Mouse (Mus musculus): ENCODE measurements around the gene Myh7.
"Not testable (repeated sequence)": the region's sequence is repeated elsewhere in the genome, so short reads cannot be mapped to it uniquely, and the experiment has no call there.

Myh7 gene

GRCm38 (mm10) chr14:54968344-54968743, 26.1 kb downstream of the Myh7 start:
- DNase-seq (ENCODE audit: low spot score in 2 of 2): no peak

- no peak for DNase-seq (ENCODE audit: low spot score in 2 of 2)
These were observed 26.6 kb downstream of the Myh7 start for GRCm38 (mm10) chr14:54967874-54968273.

- DNase-seq (ENCODE audit: low spot score in 2 of 2): no peak
These were observed 28.0 kb downstream of the Myh7 start, which contains the start of gene Myh6 for GRCm38 (mm10) chr14:54966320-54966977. Myh6 (minus strand) TSS chr14:54966927.

- DNase-seq (ENCODE audit: low spot score in 2 of 2): no peak
These were observed 28.8 kb downstream of the Myh7 start for GRCm38 (mm10) chr14:54965631-54966030.

GRCm38 (mm10) chr14:54965044-54965443, 29.4 kb downstream of the Myh7 start:
- DNase-seq (ENCODE audit: low spot score in 2 of 2): no peak

- no peak for DNase-seq (ENCODE audit: low spot score in 2 of 2)
These were observed 30.7 kb downstream of the Myh7 start for GRCm38 (mm10) chr14:54963727-54964126.

- no peak for DNase-seq (ENCODE audit: low spot score in 2 of 2)
These were observed 31.7 kb downstream of the Myh7 start for GRCm38 (mm10) chr14:54962714-54963113.

- DNase-seq (ENCODE audit: low spot score in 2 of 2): no peak
These were observed 32.9 kb downstream of the Myh7 start for GRCm38 (mm10) chr14:54961487-54961886.

GRCm38 (mm10) chr14:54960769-54961168, 33.7 kb downstream of the Myh7 start:
- no peak for DNase-seq (ENCODE audit: low spot score in 2 of 2)

GRCm38 (mm10) chr14:54959853-54960613, 34.4 kb downstream of the Myh7 start:
- DNase-seq (ENCODE audit: low spot score in 2 of 2): not testable (repeated sequence)

- DNase-seq (ENCODE audit: low spot score in 2 of 2): no peak
These were observed 35.2 kb downstream of the Myh7 start for GRCm38 (mm10) chr14:54959197-54959596.

- DNase-seq (ENCODE audit: low spot score in 2 of 2): no peak
These were observed 35.9 kb downstream of the Myh7 start for GRCm38 (mm10) chr14:54958503-54958902.

- no peak for DNase-seq (ENCODE audit: low spot score in 2 of 2)
These were observed 37.9 kb downstream of the Myh7 start for GRCm38 (mm10) chr14:54956533-54956932.

GRCm38 (mm10) chr14:54955481-54955880, 38.9 kb downstream of the Myh7 start:
- no peak for DNase-seq (ENCODE audit: low spot score in 2 of 2)

- DNase-seq (ENCODE audit: low spot score in 2 of 2): no peak
These were observed 40.0 kb downstream of the Myh7 start for GRCm38 (mm10) chr14:54954474-54954873.

- no peak for DNase-seq (ENCODE audit: low spot score in 2 of 2)
These were observed 40.7 kb downstream of the Myh7 start for GRCm38 (mm10) chr14:54953664-54954206.

GRCm38 (mm10) chr14:54951587-54951986, 42.8 kb downstream of the Myh7 start:
- no peak for DNase-seq (ENCODE audit: low spot score in 2 of 2)

GRCm38 (mm10) chr14:54950493-54950892, 43.9 kb downstream of the Myh7 start:
- no peak for DNase-seq (ENCODE audit: low spot score in 2 of 2)

- no peak for DNase-seq (ENCODE audit: low spot score in 2 of 2)
These were observed 45.6 kb downstream of the Myh7 start for GRCm38 (mm10) chr14:54948781-54949180.

GRCm38 (mm10) chr14:54947008-54947407, 47.4 kb downstream of the Myh7 start:
- DNase-seq (ENCODE audit: low spot score in 2 of 2): not testable (repeated sequence)

- DNase-seq (ENCODE audit: low spot score in 2 of 2): no peak
These were observed 48.3 kb downstream of the Myh7 start for GRCm38 (mm10) chr14:54945975-54946704.

GRCm38 (mm10) chr14:54944939-54945338, 49.5 kb downstream of the Myh7 start:
- no peak for DNase-seq (ENCODE audit: low spot score in 2 of 2)

Data from natural killer cell, adult 2 months (primary cell).